Mouse (Mus musculus): ENCODE data around the gene Bicral.

DNA sequence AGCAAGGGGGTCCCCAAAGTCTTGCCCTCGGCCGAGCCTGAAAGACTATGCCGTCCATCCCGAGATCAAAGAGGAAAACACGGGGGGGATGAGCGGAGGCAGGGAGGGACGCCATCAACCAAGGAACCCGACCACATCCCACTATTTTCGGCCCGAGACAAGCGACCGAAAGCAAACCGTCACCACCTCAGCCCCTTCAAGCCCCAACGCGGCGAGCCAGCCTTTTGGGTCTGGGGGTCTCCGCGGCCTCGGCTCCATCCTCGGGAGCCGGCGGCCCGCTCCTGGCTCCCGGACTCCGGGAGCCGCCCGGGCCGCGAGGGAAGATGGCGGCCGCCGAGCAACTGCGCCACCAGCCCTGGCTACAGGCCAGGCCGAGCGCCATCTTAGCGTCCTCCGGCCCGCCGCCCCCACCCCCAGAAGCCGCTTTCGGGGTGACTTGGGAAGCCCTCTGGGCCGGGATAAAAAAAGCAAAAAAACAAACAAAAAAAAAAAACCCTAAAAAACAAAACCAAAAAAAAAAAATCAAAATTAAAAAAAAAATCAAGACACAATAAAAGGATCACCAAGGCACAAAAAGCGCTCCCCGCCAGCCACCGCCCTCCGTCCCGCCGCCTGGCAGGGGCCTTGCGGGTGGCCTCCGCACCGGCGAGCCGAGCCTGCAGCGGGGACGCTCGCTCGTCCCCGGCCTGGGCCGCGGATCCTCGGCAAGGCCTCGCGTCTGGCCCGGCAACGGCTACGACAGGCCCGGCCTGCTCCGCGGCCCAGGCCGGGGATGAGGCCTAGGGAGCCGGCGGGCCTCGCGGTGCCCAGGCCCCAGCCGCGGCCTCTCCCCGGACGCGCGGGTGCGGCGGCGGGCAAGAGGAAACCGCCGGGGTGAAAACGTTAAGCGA, 1.6 kb downstream of the Bicral start:
- TF ChIP-seq EP300 (IDR thresholded peaks at IDR 0.05) (no peak), CTCF (IDR thresholded peaks at IDR 0.05) (no peak)
